ENCODE assay signal across 7 mouse cellular contexts in the genomic region with DNA sequence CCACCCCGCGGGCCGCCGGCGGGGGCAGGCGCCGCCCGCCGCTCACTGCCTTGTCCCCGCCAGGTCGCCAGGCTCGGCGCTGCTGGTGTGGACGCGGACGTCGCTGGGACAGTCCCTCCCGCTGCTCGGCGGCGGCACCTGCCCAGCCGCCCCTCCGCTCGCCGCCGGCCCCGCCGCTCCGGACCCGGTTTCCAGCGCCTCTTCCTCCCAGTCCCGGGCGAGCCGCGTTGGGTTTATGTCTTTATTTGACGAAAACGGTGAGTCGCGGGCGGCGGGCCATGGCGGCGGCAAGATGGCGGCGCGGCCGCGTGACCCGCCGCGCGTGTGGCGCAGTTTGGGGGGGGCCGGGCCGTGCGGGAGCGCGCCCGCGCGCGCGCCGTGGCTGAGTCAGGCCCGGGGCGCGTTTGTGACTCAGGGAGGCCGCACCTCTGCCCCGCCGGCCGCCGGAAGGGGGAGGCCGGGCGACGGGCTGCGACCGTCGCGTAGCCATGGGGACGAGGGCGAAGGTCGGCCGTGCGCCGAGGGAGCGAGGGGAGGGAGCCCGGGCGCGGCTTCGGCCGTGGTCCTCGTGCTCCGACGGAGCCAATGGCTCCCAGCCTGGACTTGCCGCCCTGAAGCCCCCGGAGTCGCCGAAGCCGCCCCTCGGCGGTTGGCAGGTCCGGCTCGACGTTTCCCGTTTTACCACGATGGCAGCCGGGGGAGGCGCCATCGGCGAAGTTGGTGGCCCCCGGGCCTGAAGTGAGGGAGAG. TPM values are rescaled to one million over a fixed set of nuclear protein-coding genes. Genes with fewer than 3 reads are reported as not detected.
DNase-seq lines count a peak whose midpoint lies in the region; ATAC-seq and TF ChIP-seq lines count a peak whose summit lies in the region.

No protein-coding gene starts in this region.

- H3K9ac ChIP-seq in limb, embryonic 12.5 days (replicated peaks) = peak overlapping the region; percentile 98
- peak overlapping the region; percentile 95 for H3K9ac ChIP-seq in midbrain, embryonic 14.5 days (replicated peaks; ENCODE audit: low read length)

- peak overlapping the region; percentile 70 for H3K4me3 ChIP-seq in kidney, adult 2 months (ENCODE audit: insufficient read depth, low read depth, low read length)
- peak overlapping the region; percentile 95 for H3K4me3 ChIP-seq in limb, embryonic 12.5 days (replicated peaks)
- peak overlapping the region; percentile 95 for H3K4me3 ChIP-seq in midbrain, embryonic 14.5 days (replicated peaks; ENCODE audit: low read depth, low read length)
- peak overlapping the region; percentile 84 for H3K4me3 ChIP-seq in small intestine, adult 2 months (ENCODE audit: low read depth, low read length)

- peaks cover 12% of the 10 kb centered on the region; the same call in 1 of the 2 replicates for H3K4me1 ChIP-seq in kidney, adult 2 months (ENCODE audit: control insufficient read depth, insufficient read depth, low read length)
- peaks cover 35% of the 10 kb centered on the region for H3K4me1 ChIP-seq in limb, embryonic 12.5 days (replicated peaks)
- peaks cover 15% of the 10 kb centered on the region for H3K4me1 ChIP-seq in midbrain, embryonic 14.5 days (ENCODE audit: control insufficient read depth, insufficient read depth, low read length)
- H3K4me1 ChIP-seq in small intestine, adult 2 months (ENCODE audit: control insufficient read depth, insufficient read depth, insufficient read length, low read length) = peaks cover 2% of the 10 kb centered on the region; the same call in 1 of the 2 replicates

- no peak for TF ChIP-seq CTCF in kidney, adult 2 months (conservative IDR thresholded peaks at IDR 0.05; ENCODE audit: insufficient read depth, insufficient read length, low read depth, low read length)
- TF ChIP-seq CTCF in small intestine, adult 2 months (IDR thresholded peaks at IDR 0.05; ENCODE audit: extremely low read depth, insufficient read length, insufficient replicate concordance, low read depth, low read length) = no peak

- no peaks in the 10 kb centered on the region for H3K27me3 ChIP-seq in kidney, adult 2 months (replicated peaks; ENCODE audit: control insufficient read depth, insufficient read depth, low read length)
- no peaks in the 10 kb centered on the region for H3K27me3 ChIP-seq in limb, embryonic 12.5 days
- H3K27me3 ChIP-seq in midbrain, embryonic 14.5 days (ENCODE audit: control insufficient read depth, insufficient read depth, low read length) = no peaks in the 10 kb centered on the region
- H3K27me3 ChIP-seq in small intestine, adult 2 months (ENCODE audit: control insufficient read depth, insufficient read depth, low read length) = no peaks in the 10 kb centered on the region

- under 1% methylated on average over 109 of the region's 111 CpGs for WGBS in kidney, adult 2 months
- under 1% methylated on average over 111 of the region's 111 CpGs for WGBS in limb, embryonic 12.5 days
- WGBS in midbrain, embryonic 14.5 days = under 1% methylated on average over 108 of the region's 111 CpGs
- 1% methylated on average over 105 of the region's 111 CpGs for WGBS in small intestine, adult 2 months

- peak overlapping the region; percentile 81 for H3K27ac ChIP-seq in kidney, adult 2 months (ENCODE audit: insufficient read depth, low read depth, low read length)
- peak overlapping the region; percentile 97 for H3K27ac ChIP-seq in limb, embryonic 12.5 days
- peak overlapping the region; percentile 98 for H3K27ac ChIP-seq in midbrain, embryonic 14.5 days (replicated peaks; ENCODE audit: low read depth, low read length)
- peak overlapping the region; percentile 74 for H3K27ac ChIP-seq in small intestine, adult 2 months (ENCODE audit: insufficient read depth, low read depth, low read length)

- peak overlapping the region; percentile 86 for H3K4me2 ChIP-seq in limb, embryonic 12.5 days
- H3K4me2 ChIP-seq in midbrain, embryonic 14.5 days (ENCODE audit: low read length) = peak overlapping the region; percentile 82

- no peaks in the 10 kb centered on the region for H3K9me3 ChIP-seq in limb, embryonic 12.5 days
- no peaks in the 10 kb centered on the region for H3K9me3 ChIP-seq in midbrain, embryonic 14.5 days (ENCODE audit: control insufficient read depth, low read length)

- peak; percentile 17 for ATAC-seq in limb, embryonic 12.5 days (ENCODE audit: insufficient number of reproducible peaks, insufficient read depth, low FRiP score, low TSS enrichment, low read depth)
- peak; percentile 49 for ATAC-seq in midbrain, embryonic 14.5 days (ENCODE audit: low FRiP score, low TSS enrichment)

- no peak for TF ChIP-seq POLR2A in kidney, adult 2 months (IDR thresholded peaks at IDR 0.05; ENCODE audit: low read depth, low read length)
- no peak for TF ChIP-seq POLR2A in small intestine, adult 2 months (IDR thresholded peaks at IDR 0.05; ENCODE audit: low read depth, low read length)

- DNase-seq in adrenal gland, adult 18-20 months (ENCODE audit: low spot score in 2 of 2) = peak; percentile 85 to 90
- peak; percentile 73 for DNase-seq in embryo, embryonic 9.5 days (ENCODE audit: extremely low spot score)
- DNase-seq in heart, adult 18-20 months = peak; percentile 87
- peak; percentile 92 for DNase-seq in kidney, adult 2 months
- peak; percentile 92 for DNase-seq in midbrain, embryonic 14.5 days

- peaks cover 21% of the 10 kb centered on the region for H3K36me3 ChIP-seq in kidney, adult 2 months (ENCODE audit: control insufficient read depth, insufficient read depth, low read length)
- H3K36me3 ChIP-seq in limb, embryonic 12.5 days = peaks cover 45% of the 10 kb centered on the region
- peaks cover 43% of the 10 kb centered on the region for H3K36me3 ChIP-seq in midbrain, embryonic 14.5 days (ENCODE audit: control insufficient read depth, insufficient read depth, low read length)
- peaks cover 35% of the 10 kb centered on the region for H3K36me3 ChIP-seq in small intestine, adult 2 months (ENCODE audit: control insufficient read depth, insufficient read depth, low read length)

RNA-seq across cellular contexts. Expression of gene Eif5, which starts 0.7 kb away (rescaled TPM):
- 100 to 1,000 TPM; 393 to 425 TPM for total RNA-seq in adrenal gland, adult 18-20 months (2021)
- total RNA-seq in heart, adult 18-20 months (2021) = 100 to 1,000 TPM; 170 to 186 TPM
- 90.3 and 91.1 TPM in 2 replicates for polyA plus RNA-seq in kidney, adult 2 months (2012; rRNA removed)
- polyA plus RNA-seq in limb, embryonic 12.5 days (2016; fragmentation: Nextera tagmentation; extraction: Ambion mirVana) = 663 and 718 TPM in 2 replicates
- 486 and 550 TPM in 2 replicates for polyA plus RNA-seq in midbrain, embryonic 14.5 days (2014; fragmentation: Nextera tagmentation; extraction: Ambion mirVana)
- 25.8 and 55.8 TPM in 2 replicates for polyA plus RNA-seq in small intestine, adult 2 months (2012; rRNA removed)

RNA-seq across cellular contexts. Expression of gene Mark3, which starts 35.9 kb away (rescaled TPM):
- total RNA-seq in adrenal gland, adult 18-20 months (2021) = 10 to 100 TPM; 75.0 to 88.1 TPM
- 10 to 100 TPM; 45.5 to 47.4 TPM for total RNA-seq in heart, adult 18-20 months (2021)
- polyA plus RNA-seq in kidney, adult 2 months (2012; rRNA removed) = 33.7 and 37.4 TPM in 2 replicates
- 65.5 and 70.9 TPM in 2 replicates for polyA plus RNA-seq in limb, embryonic 12.5 days (2016; fragmentation: Nextera tagmentation; extraction: Ambion mirVana)
- 64.0 and 76.7 TPM in 2 replicates for polyA plus RNA-seq in midbrain, embryonic 14.5 days (2014; fragmentation: Nextera tagmentation; extraction: Ambion mirVana)
- polyA plus RNA-seq in small intestine, adult 2 months (2012; rRNA removed) = 9.8 and 19.3 TPM in 2 replicates

RNA-seq across cellular contexts. Expression of gene Gm266, which starts 52.8 kb away (rescaled TPM):
- total RNA-seq in adrenal gland, adult 18-20 months (2021) = not detected
- not detected for total RNA-seq in heart, adult 18-20 months (2021)
- polyA plus RNA-seq in kidney, adult 2 months (2012; rRNA removed) = 2.8 and 4.3 TPM in 2 replicates
- 11.0 and 12.8 TPM in 2 replicates for polyA plus RNA-seq in limb, embryonic 12.5 days (2016; fragmentation: Nextera tagmentation; extraction: Ambion mirVana)
- polyA plus RNA-seq in midbrain, embryonic 14.5 days (2014; fragmentation: Nextera tagmentation; extraction: Ambion mirVana) = 1.5 and 1.9 TPM in 2 replicates
- polyA plus RNA-seq in small intestine, adult 2 months (2012; rRNA removed) = 0.43 and 0.53 TPM in 2 replicates

Comparison
In these comparisons a context has a peak if more than half of its experiments do, and no peak if none do; other contexts are left out.
1. Peak in every context shown above with its lines: DNase-seq, ATAC-seq, H3K4me3 ChIP-seq and H3K27ac ChIP-seq.